Mouse (Mus musculus): ENCODE results near the gene Pfn5.
"Not testable (repeated sequence)": the region's sequence is repeated elsewhere in the genome, so short reads cannot be mapped to it uniquely, and the experiment has no call there.

Gene Pfn5

GRCm38 (mm10) chrX:95557887-95558286 lies at the start of gene Pfn5, which contains the start of gene Asb12:
TSS of gene Pfn5 (plus strand) at chrX:95558104.
TSS of gene Asb12 (minus strand) at chrX:95557987.
- DNase-seq (ENCODE audit: low spot score in 2 of 2) = no peak

GRCm38 (mm10) chrX:95523883-95524282 lies 34.0 kb upstream of the Pfn5 start:
- DNase-seq (ENCODE audit: low spot score in 2 of 2) = no peak

- no peak for DNase-seq (ENCODE audit: low spot score in 2 of 2)
Observed at GRCm38 (mm10) chrX:95525166-95525565, 32.7 kb upstream of the Pfn5 start.

- DNase-seq (ENCODE audit: low spot score in 2 of 2) = not testable (repeated sequence)
Observed at GRCm38 (mm10) chrX:95535493-95535892, 22.4 kb upstream of the Pfn5 start.

GRCm38 (mm10) chrX:95554321-95554720 lies 3.6 kb upstream of the Pfn5 start:
- no peak for DNase-seq (ENCODE audit: low spot score in 2 of 2)

GRCm38 (mm10) chrX:95600609-95601008 lies 42.7 kb downstream of the Pfn5 start:
- DNase-seq (ENCODE audit: low spot score in 2 of 2) = no peak

Data from right cerebral cortex, postnatal 36 days (tissue).